Mouse (Mus musculus) bone marrow, adult 2 months (tissue): ENCODE measurements at regions not wholly inside any gene's neighbourhood (a gene's known extent, or its start where the extent isn't known, plus 50 kb on each side); places are given as distances from the start of the nearest gene placed in this dataset.

ENCODE experiments used
- CTCF ChIP-seq: fragments of 200-500 bp; IDR thresholded peaks from 2 replicates; pipeline ENCODE4 v1.5.1; 2011; ENCODE audit warnings: low read length, control low read depth; ENCODE audit not compliant: control insufficient read depth, insufficient read depth
- POLR2A ChIP-seq: fragments of 200-500 bp; IDR thresholded peaks from 2 replicates; pipeline ENCODE4 v1.6.1; 2011; ENCODE audit warnings: low read depth, mild to moderate bottlenecking, control low read depth, low read length, borderline replicate concordance; ENCODE audit not compliant: control insufficient read depth

DNA sequence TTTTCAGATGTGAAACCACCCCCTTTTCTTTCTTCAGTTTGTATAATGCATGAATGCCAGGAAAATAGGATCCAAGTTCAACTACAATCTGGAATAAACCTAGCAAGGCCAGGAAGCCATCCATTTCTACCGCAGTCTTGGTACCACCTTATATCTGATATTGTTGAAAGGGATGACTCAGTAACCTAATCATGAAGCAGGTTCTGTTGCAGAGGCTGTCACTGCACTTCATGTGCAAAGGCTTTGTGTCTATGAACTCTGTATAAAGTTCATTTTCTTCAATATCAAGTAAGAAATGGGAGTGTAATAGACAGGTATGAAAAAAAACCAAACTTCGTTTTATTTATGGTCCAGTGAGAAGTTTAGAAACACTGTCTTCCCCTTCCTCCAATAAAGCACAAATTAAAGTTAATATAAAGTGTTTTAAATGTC, 58.8 kb upstream of the Rgs1 start:
- TF ChIP-seq POLR2A (no peak), CTCF (no peak)
